Mouse (Mus musculus) CH12.LX (cell line): ENCODE data around the gene Itgav. TPM values are rescaled to one million over a fixed set of nuclear protein-coding genes. Genes with fewer than 3 reads are reported as not detected.

Experiments used
- DNase-seq: peaks from one replicate; pipeline ENCODE4 v3.0.0-alpha.2; 2013; ENCODE audit errors: extremely low read depth
- H3K27ac ChIP-seq: 2 replicates; pipeline ENCODE4 v1.5.1; 2012; ENCODE audit warnings: low read depth, mild to moderate bottlenecking, control low read depth, moderate library complexity; ENCODE audit not compliant: insufficient read depth
- H3K27me3 ChIP-seq: replicated peaks from 2 replicates; pipeline ENCODE3; 2012; ENCODE audit warnings: inconsistent platforms
- H3K36me3 ChIP-seq, 2 experiments: replicated peaks in 1 of 2; 2 replicates each; pipeline versions ENCODE3 to v1.6.1; 2012; ENCODE audit warnings: inconsistent platforms in 1 of 2, low read length in 1 of 2, mild to moderate bottlenecking in 1 of 2, mixed read lengths in 1 of 2, moderate library complexity in 1 of 2; ENCODE audit not compliant: control insufficient read depth in 1 of 2, insufficient read depth in 1 of 2
- H3K4me1 ChIP-seq, 2 experiments: 2 replicates each; pipeline ENCODE4 v1.6.1; 2012; ENCODE audit warnings: inconsistent platforms in 1 of 2, moderate library complexity in 1 of 2; ENCODE audit not compliant: insufficient read depth in 2 of 2, control insufficient read depth in 1 of 2
- H3K4me2 ChIP-seq: 2 replicates; pipeline ENCODE4 v1.6.1; 2012; ENCODE audit warnings: low read depth, mild to moderate bottlenecking, control low read depth; ENCODE audit not compliant: poor library complexity, insufficient read depth, severe bottlenecking
- H3K4me3 ChIP-seq, 3 experiments: fragments of 150-350 bp in 1 of 3; sonication (generic) in 1 of 3; replicated peaks in 1 of 3; 2 replicates each; pipeline versions ENCODE3 to v1.5.1; 2011 to 2012; ENCODE audit warnings: low read depth in 2 of 3, low read length in 2 of 3, mild to moderate bottlenecking in 2 of 3, moderate library complexity in 2 of 3, control low read depth in 1 of 3, improper control_type of control experiment in 1 of 3, inconsistent platforms in 1 of 3, mixed read lengths in 1 of 3; ENCODE audit not compliant: poor library complexity in 1 of 3
- H3K79me2 ChIP-seq: replicated peaks from 2 replicates; pipeline ENCODE4 v1.6.1; 2012; ENCODE audit warnings: mild to moderate bottlenecking, moderate library complexity; ENCODE audit not compliant: control insufficient read depth, poor library complexity, insufficient read depth, severe bottlenecking; ENCODE audit errors: extremely low read depth
- H3K9ac ChIP-seq: 2 replicates; pipeline ENCODE4 v1.6.1; 2012; ENCODE audit warnings: low read depth, mild to moderate bottlenecking, control low read depth, moderate library complexity; ENCODE audit not compliant: insufficient read depth
- H3K9me3 ChIP-seq: replicated peaks from 2 replicates; pipeline ENCODE3; 2012; ENCODE audit warnings: low read length, inconsistent platforms, mixed read lengths
- ELF1 ChIP-seq: IDR thresholded peaks from 2 replicates; pipeline ENCODE4 v1.6.1; 2014; ENCODE audit warnings: low read depth, mild to moderate bottlenecking, inconsistent platforms, low read length, improper control_type of control experiment
- EP300 ChIP-seq: IDR thresholded peaks from 2 replicates; pipeline ENCODE4 v1.6.1; 2011; ENCODE audit warnings: low read length, improper control_type of control experiment
- ETS1 ChIP-seq: conservative IDR thresholded peaks from 2 replicates; pipeline ENCODE4 v1.6.1; 2012; ENCODE audit warnings: low read depth, mild to moderate bottlenecking, inconsistent platforms, low read length, improper control_type of control experiment, moderate library complexity
- HCFC1 ChIP-seq: IDR thresholded peaks from 2 replicates; pipeline ENCODE4 v1.6.1; 2012; ENCODE audit warnings: low read depth, mild to moderate bottlenecking, inconsistent platforms, low read length, improper control_type of control experiment
- KAT2A ChIP-seq: IDR thresholded peaks from 2 replicates; pipeline ENCODE4 v1.6.1; 2012; ENCODE audit warnings: low read length, improper control_type of control experiment, inconsistent platforms; ENCODE audit not compliant: insufficient replicate concordance
- MEF2A ChIP-seq: IDR thresholded peaks from 2 replicates; pipeline ENCODE4 v1.6.1; 2014; ENCODE audit warnings: low read depth, mild to moderate bottlenecking, inconsistent platforms, low read length, improper control_type of control experiment, borderline replicate concordance
- NRF1 ChIP-seq: IDR thresholded peaks from 2 replicates; pipeline ENCODE4 v1.6.1; 2014; ENCODE audit warnings: low read depth, mild to moderate bottlenecking, inconsistent platforms, low read length, improper control_type of control experiment, moderate library complexity
- SIN3A ChIP-seq: IDR thresholded peaks from 2 replicates; pipeline ENCODE4 v1.6.1; 2012; ENCODE audit warnings: low read length, improper control_type of control experiment, inconsistent platforms
- SMC3 ChIP-seq: IDR thresholded peaks from 2 replicates; pipeline ENCODE4 v1.6.1; 2011; ENCODE audit warnings: low read depth, low read length, improper control_type of control experiment
- USF2 ChIP-seq: conservative IDR thresholded peaks from 2 replicates; pipeline ENCODE4 v1.6.1; 2011; ENCODE audit warnings: low read depth, low read length, improper control_type of control experiment
- ZKSCAN1 ChIP-seq: IDR thresholded peaks from 2 replicates; pipeline ENCODE4 v1.6.1; 2012; ENCODE audit warnings: low read depth, inconsistent platforms, low read length, improper control_type of control experiment, borderline replicate concordance
- dilution Hi-C: fragments of 300-500 bp; cut with MboI; formaldehyde crosslinking; loops from 2 replicates; pipeline ENCODE4 v1.14.3; 2020; ENCODE audit warnings: low sequenced_read_pairs; ENCODE audit not compliant: extremely low pct_unique_long_range_greater_than_20kb, extremely low pct_ligation_motif_present
- in situ Hi-C: fragments of 300-500 bp; cut with MboI; formaldehyde crosslinking; loops from 3 replicates; pipeline ENCODE4 v1.14.3; 2019; ENCODE audit warnings: low sequenced_read_pairs, low pct_ligation_motif_present, low pct_unique_long_range_greater_than_20kb, mixed read lengths
- polyA plus RNA-seq: library from polyadenylated mRNA; unstranded; fragments of >175 nt; gene quantifications from 2 replicates; pipeline ENCODE4 v1.2.1, GENCODE M21; 2012; ENCODE audit warnings: low read depth; ENCODE audit not compliant: insufficient read length
- total RNA-seq, 2 experiments: library from RNA; depleted of rRNA; stranded (reverse); fragments of 300-350 nt in 1 of 2; fragments of >200 nt in 1 of 2; gene quantifications; 2 replicates each; pipeline ENCODE4 v1.2.3; 2012 to 2014

Itgav gene
- total and polyA plus RNA-seq, 3 experiments: 16.2 to 28.2 (median 25.5) TPM

DNA sequence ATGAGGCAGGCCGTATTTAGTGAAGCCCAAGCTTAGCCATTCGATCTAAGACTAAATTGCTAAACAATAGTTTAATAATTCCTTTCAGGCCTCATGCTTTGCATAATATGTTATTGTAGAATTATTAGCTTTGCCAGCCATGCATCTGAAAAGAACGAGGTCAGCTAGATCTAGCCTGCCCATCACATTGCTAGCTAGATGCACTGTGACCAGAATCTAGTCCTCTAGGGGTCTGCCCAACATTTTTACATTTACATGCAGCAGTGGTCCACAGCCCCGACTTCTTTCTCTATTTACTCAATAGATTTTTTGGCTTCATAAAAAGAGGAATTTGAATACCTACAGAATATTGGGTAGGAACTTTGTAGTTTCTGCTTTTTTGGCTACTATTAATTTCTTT lies 67.9 kb downstream of the Itgav start:
- dilution Hi-C loops (no loop called here), in situ Hi-C loops (no loop called here)
- H3K4me2 ChIP-seq: no peak overlapping the region
- no peak for DNase-seq
- no peaks in the 10 kb centered on the region for H3K27me3 ChIP-seq
- TF ChIP-seq KAT2A (no peak), MEF2A (no peak), NRF1 (no peak), SIN3A (no peak), USF2 (no peak)
- H3K9me3 ChIP-seq: no peaks in the 10 kb centered on the region
- no peaks in the 10 kb centered on the region for H3K4me1 ChIP-seq
- no peak overlapping the region for H3K9ac ChIP-seq
- H3K4me3 ChIP-seq: no peak overlapping the region
- H3K36me3 ChIP-seq: peaks cover 43 to 86% of the 10 kb centered on the region in 2 experiments
- H3K27ac ChIP-seq: no peak overlapping the region
- H3K79me2 ChIP-seq: no peaks in the 10 kb centered on the region

GRCm38 (mm10) chr2:83795766-83796165 lies 71.6 kb downstream of the Itgav start:
- H3K27ac ChIP-seq: no peak overlapping the region
- TF ChIP-seq HCFC1 (no peak), EP300 (no peak), ELF1 (no peak), USF2 (no peak), NRF1 (no peak), ZKSCAN1 (no peak), SMC3 (no peak), SIN3A (no peak)
- no peak overlapping the region for H3K4me2 ChIP-seq
- no peaks in the 10 kb centered on the region for H3K27me3 ChIP-seq
- no peaks in the 10 kb centered on the region for H3K9me3 ChIP-seq
- no peak overlapping the region for H3K9ac ChIP-seq
- dilution Hi-C loops (no loop called here), in situ Hi-C loops (no loop called here)
- H3K4me3 ChIP-seq: no peak overlapping the region
- DNase-seq: no peak
- no peaks in the 10 kb centered on the region for H3K4me1 ChIP-seq
- H3K36me3 ChIP-seq: peaks cover 54 to 94% of the 10 kb centered on the region in 2 experiments
- H3K79me2 ChIP-seq: no peaks in the 10 kb centered on the region

DNA sequence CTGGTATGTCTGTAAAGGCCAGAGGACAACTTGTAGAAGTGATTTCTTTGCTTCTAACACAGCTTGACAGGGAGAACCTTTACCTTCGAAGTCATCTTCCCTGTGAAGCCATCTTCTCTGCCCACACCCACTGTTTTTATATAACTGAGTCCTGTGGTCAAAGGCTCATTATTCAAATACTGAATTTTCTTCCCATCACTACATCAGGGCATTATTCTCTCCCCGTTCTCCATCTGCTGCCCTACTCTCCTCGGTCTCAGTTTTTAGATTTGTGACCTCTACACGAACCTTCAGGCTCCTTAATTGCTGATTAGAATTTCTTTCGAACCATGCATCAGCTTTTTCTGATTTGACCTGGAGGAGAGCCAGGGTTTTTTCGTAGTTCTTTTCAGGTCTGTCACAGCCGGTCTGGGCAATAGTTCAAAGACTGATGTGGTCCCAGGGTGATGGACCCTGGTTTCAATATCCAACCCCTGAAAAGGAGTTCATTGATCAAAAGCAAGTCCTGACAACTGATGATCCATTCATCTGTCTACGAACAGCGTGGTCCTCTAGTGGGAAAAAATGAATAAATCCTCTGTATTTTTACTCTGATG lies 73.8 kb downstream of the Itgav start:
- H3K36me3 ChIP-seq: peaks cover 57 to 98% of the 10 kb centered on the region in 2 experiments

More for the DNA sequence above, 73.8 kb downstream of the Itgav start:
- H3K27ac ChIP-seq: no peak overlapping the region
- H3K4me1 ChIP-seq: no peaks in the 10 kb centered on the region
- no peaks in the 10 kb centered on the region for H3K9me3 ChIP-seq
- no peak overlapping the region for H3K4me2 ChIP-seq
- no peaks in the 10 kb centered on the region for H3K79me2 ChIP-seq
- H3K27me3 ChIP-seq: no peaks in the 10 kb centered on the region
- H3K4me3 ChIP-seq: no peak overlapping the region
- H3K9ac ChIP-seq: no peak overlapping the region
- no peak for DNase-seq
- TF ChIP-seq ETS1: no peak
- TF ChIP-seq ZKSCAN1: no peak
- in situ Hi-C loops: no loop called here
- dilution Hi-C loops: no loop called here
